Mouse (Mus musculus): Measurements from ENCODE around the gene Pglyrp2. TPM values are rescaled to one million over a fixed set of nuclear protein-coding genes. Genes with fewer than 3 reads are reported as not detected.

Gene Pglyrp2
- polyA plus RNA-seq, 1 experiment: 202 TPM

- no peak for DNase-seq
- H3K36me3 ChIP-seq (ENCODE audit: control insufficient read depth, insufficient read depth, low read length): peaks cover 56% of the 10 kb centered on the region
- no peaks in the 10 kb centered on the region for H3K27me3 ChIP-seq (ENCODE audit: control insufficient read depth, insufficient read depth, low read length)
- 92% methylated on average over 24 of the region's 24 CpGs for WGBS
- TF ChIP-seq POLR2A (IDR thresholded peaks at IDR 0.05; ENCODE audit: control insufficient read depth, extremely low read depth, insufficient read depth, low read length, poor library complexity) (no peak), CTCF (IDR thresholded peaks at IDR 0.05; ENCODE audit: borderline replicate concordance, control insufficient read depth, extremely low read depth, insufficient read depth, low read length, poor library complexity) (no peak)
- H3K4me3 ChIP-seq (ENCODE audit: control insufficient read depth, insufficient read depth, low read length): no peak overlapping the region
- H3K4me1 ChIP-seq (replicated peaks; ENCODE audit: control insufficient read depth, insufficient read depth, low read length): peaks cover under 1% of the 10 kb centered on the region; the same call in 1 of the 2 replicates
- no peak overlapping the region for H3K27ac ChIP-seq (ENCODE audit: control insufficient read depth, insufficient read depth, low read length)
Measured at GRCm38 (mm10) chr17:32415417-32416020, 8.4 kb downstream of the Pglyrp2 start.

- WGBS: 60% methylated on average over 6 of the region's 6 CpGs
- Histone ChIP-seq H3K27ac (ENCODE audit: control insufficient read depth, insufficient read depth, low read length) (no peak overlapping the region), H3K36me3 (ENCODE audit: control insufficient read depth, insufficient read depth, low read length) (peaks cover 35% of the 10 kb centered on the region), H3K4me3 (ENCODE audit: control insufficient read depth, insufficient read depth, low read length) (no peak overlapping the region), H3K4me1 (replicated peaks; ENCODE audit: control insufficient read depth, insufficient read depth, low read length) (0 out of 2 replicates have a peak, but pooled peaks cover 2% of the 10 kb centered on the region), H3K27me3 (ENCODE audit: control insufficient read depth, insufficient read depth, low read length) (no peaks in the 10 kb centered on the region)
- TF ChIP-seq POLR2A (IDR thresholded peaks at IDR 0.05; ENCODE audit: control insufficient read depth, extremely low read depth, insufficient read depth, low read length, poor library complexity): no peak
- no peak for TF ChIP-seq CTCF (IDR thresholded peaks at IDR 0.05; ENCODE audit: borderline replicate concordance, control insufficient read depth, extremely low read depth, insufficient read depth, low read length, poor library complexity)
- DNase-seq: no peak
Measured at GRCm38 (mm10) chr17:32411898-32412297, 12.1 kb downstream of the Pglyrp2 start.

GRCm38 (mm10) chr17:32403417-32403816 is 20.6 kb downstream of the Pglyrp2 start, which contains the start of gene Rasal3:
TSS of gene Rasal3 (minus strand) at chr17:32403583.
- peaks cover 24% of the 10 kb centered on the region for H3K4me1 ChIP-seq (replicated peaks; ENCODE audit: control insufficient read depth, insufficient read depth, low read length)
- peak; percentile 78 for DNase-seq
- peak within 1 kb of the TSS; percentile 82 for H3K27ac ChIP-seq (ENCODE audit: control insufficient read depth, insufficient read depth, low read length)
- peak; percentile 24; the same call in 1 of the 2 replicates for TF ChIP-seq CTCF (IDR thresholded peaks at IDR 0.05; ENCODE audit: borderline replicate concordance, control insufficient read depth, extremely low read depth, insufficient read depth, low read length, poor library complexity)
- no peak for TF ChIP-seq POLR2A (IDR thresholded peaks at IDR 0.05; ENCODE audit: control insufficient read depth, extremely low read depth, insufficient read depth, low read length, poor library complexity)
- H3K27me3 ChIP-seq (ENCODE audit: control insufficient read depth, insufficient read depth, low read length): no peaks in the 10 kb centered on the region
- peaks cover 12% of the 10 kb centered on the region for H3K36me3 ChIP-seq (ENCODE audit: control insufficient read depth, insufficient read depth, low read length)
- whole genome bisulfite sequencing: 3% methylated on average over 8 of the region's 8 CpGs
- peak within 1 kb of the TSS; percentile 65 for H3K4me3 ChIP-seq (ENCODE audit: control insufficient read depth, insufficient read depth, low read length)

- 2% methylated on average over 11 of the region's 11 CpGs for WGBS
- Histone ChIP-seq H3K27me3 (ENCODE audit: control insufficient read depth, insufficient read depth, low read length) (no peaks in the 10 kb centered on the region), H3K27ac (ENCODE audit: control insufficient read depth, insufficient read depth, low read length) (peak overlapping the region; percentile 82), H3K4me1 (replicated peaks; ENCODE audit: control insufficient read depth, insufficient read depth, low read length) (peaks cover 22% of the 10 kb centered on the region), H3K36me3 (ENCODE audit: control insufficient read depth, insufficient read depth, low read length) (peaks cover 18% of the 10 kb centered on the region), H3K4me3 (ENCODE audit: control insufficient read depth, insufficient read depth, low read length) (peak overlapping the region; percentile 65)
- peak; percentile 88 for DNase-seq
- TF ChIP-seq CTCF (IDR thresholded peaks at IDR 0.05; ENCODE audit: borderline replicate concordance, control insufficient read depth, extremely low read depth, insufficient read depth, low read length, poor library complexity) (no peak), POLR2A (IDR thresholded peaks at IDR 0.05; ENCODE audit: control insufficient read depth, extremely low read depth, insufficient read depth, low read length, poor library complexity) (peak; percentile 60; the same call in 1 of the 2 replicates)
Measured at GRCm38 (mm10) chr17:32402779-32403157, 21.2 kb downstream of the Pglyrp2 start.

GRCm38 (mm10) chr17:32402011-32402778 is 21.8 kb downstream of the Pglyrp2 start:
- peaks cover 22% of the 10 kb centered on the region for H3K4me1 ChIP-seq (replicated peaks; ENCODE audit: control insufficient read depth, insufficient read depth, low read length)
- DNase-seq: no peak
- H3K27ac ChIP-seq (ENCODE audit: control insufficient read depth, insufficient read depth, low read length): peak overlapping the region; percentile 32
- H3K4me3 ChIP-seq (ENCODE audit: control insufficient read depth, insufficient read depth, low read length): peak overlapping the region; percentile 65
- 5% methylated on average over 9 of the region's 9 CpGs for WGBS
- peaks cover 24% of the 10 kb centered on the region for H3K36me3 ChIP-seq (ENCODE audit: control insufficient read depth, insufficient read depth, low read length)
- TF ChIP-seq POLR2A (IDR thresholded peaks at IDR 0.05; ENCODE audit: control insufficient read depth, extremely low read depth, insufficient read depth, low read length, poor library complexity) (no peak), CTCF (IDR thresholded peaks at IDR 0.05; ENCODE audit: borderline replicate concordance, control insufficient read depth, extremely low read depth, insufficient read depth, low read length, poor library complexity) (no peak)
- H3K27me3 ChIP-seq (ENCODE audit: control insufficient read depth, insufficient read depth, low read length): no peaks in the 10 kb centered on the region

- Histone ChIP-seq H3K27me3 (ENCODE audit: control insufficient read depth, insufficient read depth, low read length) (no peaks in the 10 kb centered on the region), H3K36me3 (ENCODE audit: control insufficient read depth, insufficient read depth, low read length) (peaks cover 83% of the 10 kb centered on the region), H3K4me3 (ENCODE audit: control insufficient read depth, insufficient read depth, low read length) (no peak overlapping the region), H3K4me1 (replicated peaks; ENCODE audit: control insufficient read depth, insufficient read depth, low read length) (peaks cover 9% of the 10 kb centered on the region), H3K27ac (ENCODE audit: control insufficient read depth, insufficient read depth, low read length) (no peak overlapping the region)
- WGBS: 93% methylated on average over 37 of the region's 37 CpGs
- TF ChIP-seq CTCF (IDR thresholded peaks at IDR 0.05; ENCODE audit: borderline replicate concordance, control insufficient read depth, extremely low read depth, insufficient read depth, low read length, poor library complexity): no peak
- no peak for TF ChIP-seq POLR2A (IDR thresholded peaks at IDR 0.05; ENCODE audit: control insufficient read depth, extremely low read depth, insufficient read depth, low read length, poor library complexity)
- no peak for DNase-seq
Measured at GRCm38 (mm10) chr17:32396266-32396665, 27.7 kb downstream of the Pglyrp2 start.

Measured in thymus, adult 2 months (tissue).